Mouse (Mus musculus) midbrain, embryonic 12.5 days (tissue): ENCODE results near the gene Gm20390. TPM values are rescaled to one million over a fixed set of nuclear protein-coding genes. Genes with fewer than 3 reads are reported as not detected.

ENCODE experiments used
- ATAC-seq: fragments of 200-750 bp; cut with Nextera tagmentation; 2 replicates; pipeline ENCODE4 v1.8.0; 2017; ENCODE audit warnings: low read depth, moderate TSS enrichment, moderate library complexity; ENCODE audit not compliant: low FRiP score
- H3K27ac ChIP-seq: fragments of 300-500 bp; sonication (generic); replicated peaks from 2 replicates; pipeline ENCODE4 v1.5.1; 2016; ENCODE audit warnings: mild to moderate bottlenecking
- H3K27me3 ChIP-seq: fragments of 300-500 bp; sonication (generic); 2 replicates; pipeline ENCODE4 v1.6.1; 2016; ENCODE audit warnings: mild to moderate bottlenecking
- H3K36me3 ChIP-seq: fragments of 300-500 bp; sonication (generic); 2 replicates; pipeline ENCODE4 v1.6.1; 2016
- H3K4me1 ChIP-seq: fragments of 300-500 bp; sonication (generic); 2 replicates; pipeline ENCODE4 v1.6.1; 2016
- H3K4me2 ChIP-seq: fragments of 300-500 bp; sonication (generic); replicated peaks from 2 replicates; pipeline ENCODE4 v1.6.1; 2016; ENCODE audit warnings: mild to moderate bottlenecking, moderate library complexity
- H3K4me3 ChIP-seq: fragments of 300-500 bp; sonication (generic); 2 replicates; pipeline ENCODE4 v1.5.1; 2016; ENCODE audit warnings: mild to moderate bottlenecking
- H3K9ac ChIP-seq: fragments of 300-500 bp; sonication (generic); replicated peaks from 2 replicates; pipeline ENCODE4 v1.6.1; 2016; ENCODE audit warnings: mild to moderate bottlenecking, moderate library complexity
- H3K9me3 ChIP-seq: fragments of 300-500 bp; sonication (generic); 2 replicates; pipeline ENCODE4 v1.6.1; 2016; ENCODE audit warnings: mild to moderate bottlenecking
- WGBS: fragments of 180-500 bp; shearing (Covaris S2); methylation state at CpG from one replicate; pipeline ENCODE4 v1.1.7; 2016; 5-methylcytosine and 5-hydroxymethylcytosine counted together
- polyA plus RNA-seq: library from polyadenylated mRNA; unstranded; fragments of >200 nt; fragmentation: Nextera tagmentation; extraction: Ambion mirVana; gene quantifications from 2 replicates; pipeline ENCODE4 v1.2.1, GENCODE M21; 2016

The Gm20390 gene
- polyA plus RNA-seq, 1 experiment from 2014 or later: 352 TPM

DNA sequence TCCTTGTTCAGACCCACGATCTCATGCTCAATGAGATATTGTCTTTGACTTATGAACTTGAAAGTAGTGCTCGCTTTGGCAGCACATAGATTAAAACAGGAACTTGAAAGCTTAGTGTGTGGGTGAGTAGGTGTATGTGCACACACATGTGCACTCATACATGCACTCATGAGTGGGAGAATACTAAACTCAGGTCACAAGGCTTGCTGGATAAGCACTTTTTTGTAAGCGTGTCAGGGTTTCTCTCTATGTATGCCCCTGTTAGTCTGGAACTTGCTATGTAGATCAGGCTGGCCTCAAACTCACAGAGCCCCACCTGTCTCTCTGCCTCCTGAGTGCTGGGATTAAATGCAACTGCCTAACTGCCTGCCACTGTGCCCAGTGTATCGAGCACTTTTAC, 18.9 kb upstream of the Gm20390 start:
- Histone ChIP-seq H3K36me3 (no peaks in the 10 kb centered on the region), H3K4me1 (no peaks in the 10 kb centered on the region), H3K4me2 (no peak overlapping the region), H3K27me3 (peaks cover 3% of the 10 kb centered on the region; the same call in 1 of the 2 replicates), H3K9ac (no peak overlapping the region), H3K9me3 (no peaks in the 10 kb centered on the region), H3K4me3 (no peak overlapping the region), H3K27ac (no peak overlapping the region)
- WGBS: 81% methylated on average over 4 of the region's 4 CpGs
- ATAC-seq: no peak

DNA sequence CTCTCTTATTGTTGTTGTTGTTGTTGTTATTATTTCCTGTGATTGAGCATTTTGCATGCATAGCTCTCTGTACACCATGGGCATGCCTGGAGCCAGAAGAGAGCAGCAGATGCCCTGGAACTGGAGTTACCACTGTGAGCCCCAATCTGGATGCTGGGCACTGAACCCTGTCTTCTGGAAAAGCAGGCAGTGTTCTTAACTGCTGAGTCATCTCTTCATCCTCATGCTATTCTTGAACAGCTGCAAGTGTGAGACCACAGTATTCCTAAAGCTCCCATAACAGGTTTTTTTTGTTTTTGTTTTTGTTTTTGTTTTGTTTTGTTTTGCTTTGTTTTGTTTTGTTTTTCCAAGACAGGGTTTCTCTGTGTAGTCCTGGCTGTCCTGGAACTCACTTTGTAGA, 18.2 kb upstream of the Gm20390 start:
- Histone ChIP-seq H3K27ac (no peak overlapping the region), H3K9ac (no peak overlapping the region), H3K4me1 (no peaks in the 10 kb centered on the region), H3K27me3 (peaks cover 3% of the 10 kb centered on the region; the same call in 1 of the 2 replicates), H3K4me3 (no peak overlapping the region), H3K9me3 (no peaks in the 10 kb centered on the region), H3K4me2 (no peak overlapping the region), H3K36me3 (no peaks in the 10 kb centered on the region)
- no peak for ATAC-seq

DNA sequence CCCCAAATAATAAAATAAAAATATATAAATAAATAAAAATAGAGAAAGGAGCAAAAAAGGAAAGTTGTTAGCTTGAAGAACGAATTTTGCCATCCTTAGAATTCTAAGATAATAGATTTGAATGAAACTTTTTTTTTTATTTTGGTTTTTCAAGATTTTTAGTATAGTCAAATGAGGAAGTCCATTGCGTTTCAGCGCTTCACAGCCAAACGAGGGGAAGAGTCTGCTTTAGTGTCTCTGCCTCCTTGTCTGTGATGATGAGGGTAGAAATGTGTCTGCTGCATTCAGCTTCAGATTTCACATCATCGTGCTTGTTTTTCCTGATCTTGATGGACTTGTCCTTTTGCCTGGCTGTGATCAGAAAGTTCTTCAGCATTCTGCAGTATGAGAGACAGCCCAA, 17.2 kb upstream of the Gm20390 start:
- Histone ChIP-seq H3K4me1 (no peaks in the 10 kb centered on the region), H3K9ac (no peak overlapping the region), H3K27me3 (peaks cover 3% of the 10 kb centered on the region; the same call in 1 of the 2 replicates), H3K36me3 (no peaks in the 10 kb centered on the region), H3K4me2 (no peak overlapping the region), H3K4me3 (no peak overlapping the region), H3K9me3 (no peaks in the 10 kb centered on the region), H3K27ac (no peak overlapping the region)
- ATAC-seq: no peak
- 94% methylated on average over 5 of the region's 5 CpGs for WGBS

DNA sequence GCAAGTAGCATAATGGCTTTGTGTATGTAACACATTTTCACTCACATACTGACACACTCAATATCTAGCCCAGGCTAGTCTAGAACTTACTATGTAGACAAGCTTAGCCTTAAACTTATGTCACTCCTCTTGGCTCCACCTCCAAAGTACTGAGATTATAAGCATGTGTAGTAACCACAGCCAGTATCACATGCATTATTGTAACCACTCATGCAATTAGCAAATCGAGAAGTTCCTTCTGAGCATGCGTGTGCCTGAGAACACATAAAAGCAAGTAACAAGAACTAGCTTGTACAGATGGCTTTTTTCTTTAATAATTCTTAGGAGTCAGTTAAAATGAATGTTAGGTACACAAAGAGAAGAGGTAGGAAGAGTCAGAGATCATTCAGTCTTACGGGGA, 16.5 kb upstream of the Gm20390 start:
- Histone ChIP-seq H3K4me1 (no peaks in the 10 kb centered on the region), H3K4me2 (no peak overlapping the region), H3K9ac (no peak overlapping the region), H3K4me3 (no peak overlapping the region), H3K27ac (no peak overlapping the region), H3K36me3 (no peaks in the 10 kb centered on the region), H3K9me3 (no peaks in the 10 kb centered on the region), H3K27me3 (peaks cover 3% of the 10 kb centered on the region; the same call in 1 of the 2 replicates)
- WGBS: 89% methylated on average over 3 of the region's 3 CpGs
- ATAC-seq: no peak

- no peak for ATAC-seq
- H3K4me1 ChIP-seq: no peaks in the 10 kb centered on the region
- H3K9ac ChIP-seq: no peak overlapping the region
- 74% methylated on average over 6 of the region's 6 CpGs for WGBS
- H3K27ac ChIP-seq: no peak overlapping the region
- no peak overlapping the region for H3K4me3 ChIP-seq
- H3K36me3 ChIP-seq: no peaks in the 10 kb centered on the region
- H3K27me3 ChIP-seq: peaks cover 3% of the 10 kb centered on the region; the same call in 1 of the 2 replicates
- H3K9me3 ChIP-seq: no peaks in the 10 kb centered on the region
- no peak overlapping the region for H3K4me2 ChIP-seq
Observed at GRCm38 (mm10) chr11:93979502-93980049, 11.5 kb upstream of the Gm20390 start.

- no peak for ATAC-seq
- WGBS: 90% methylated on average over 5 of the region's 5 CpGs
Observed at GRCm38 (mm10) chr11:93972951-93973350, 4.9 kb upstream of the Gm20390 start.

DNA sequence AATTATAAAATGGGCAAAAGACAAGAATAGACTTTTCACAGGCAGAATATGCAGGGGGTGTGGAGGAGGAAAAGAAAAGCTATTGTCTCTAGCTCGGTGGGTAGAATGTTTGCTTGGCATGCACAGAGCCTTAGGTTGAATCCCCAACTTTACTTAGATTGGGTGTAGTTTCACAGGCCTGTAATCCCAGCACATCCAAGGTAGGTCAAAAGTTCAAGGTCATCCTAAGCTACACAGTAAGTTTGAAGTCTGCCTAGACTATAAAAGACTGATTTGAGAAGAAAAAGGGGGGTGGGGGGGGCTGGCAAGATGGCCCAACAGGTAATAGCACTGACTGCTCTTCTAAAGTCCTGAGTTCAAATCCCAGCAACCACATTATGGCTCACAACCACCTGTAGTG, 1.7 kb upstream of the Gm20390 start:
- ATAC-seq: no peak
- Histone ChIP-seq H3K9ac (no peak overlapping the region), H3K4me2 (no peak overlapping the region), H3K27me3 (no peaks in the 10 kb centered on the region), H3K36me3 (peaks cover 13% of the 10 kb centered on the region), H3K9me3 (no peaks in the 10 kb centered on the region), H3K4me1 (peaks cover 15% of the 10 kb centered on the region), H3K27ac (no peak overlapping the region), H3K4me3 (no peak overlapping the region)
- 55% methylated on average over 1 of the region's 1 CpGs for WGBS

More at GRCm38 (mm10) chr11:93972951-93973350, 4.9 kb upstream of the Gm20390 start:
- H3K4me1 ChIP-seq: peaks cover 7% of the 10 kb centered on the region
- H3K27me3 ChIP-seq: no peaks in the 10 kb centered on the region
- H3K27ac ChIP-seq: no peak overlapping the region
- no peaks in the 10 kb centered on the region for H3K9me3 ChIP-seq
- no peak overlapping the region for H3K4me2 ChIP-seq
- H3K9ac ChIP-seq: no peak overlapping the region
- no peaks in the 10 kb centered on the region for H3K36me3 ChIP-seq
- H3K4me3 ChIP-seq: no peak overlapping the region

DNA sequence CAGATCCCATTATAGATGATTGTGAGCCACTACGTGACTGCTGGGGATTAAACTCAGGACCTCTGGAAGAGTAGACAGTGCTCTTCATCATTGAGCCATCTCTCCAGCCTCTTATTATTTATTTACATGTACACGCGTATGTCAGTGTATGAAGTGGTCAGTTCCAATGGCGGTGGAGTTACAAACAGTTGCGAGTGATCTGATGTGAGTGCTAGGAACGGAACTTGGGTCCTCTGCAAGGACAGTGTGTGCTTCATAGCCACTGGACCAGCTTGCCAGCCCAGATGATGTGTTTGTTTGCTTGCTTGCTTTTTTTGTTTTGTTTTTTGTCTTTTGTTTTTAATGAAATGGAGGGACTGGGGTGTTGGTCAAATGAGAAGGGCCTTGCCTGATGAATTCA, 1.1 kb upstream of the Gm20390 start:
- Histone ChIP-seq H3K4me1 (peaks cover 15% of the 10 kb centered on the region), H3K36me3 (peaks cover 17% of the 10 kb centered on the region), H3K9ac (no peak overlapping the region), H3K4me2 (no peak overlapping the region), H3K27ac (no peak overlapping the region), H3K9me3 (no peaks in the 10 kb centered on the region), H3K27me3 (no peaks in the 10 kb centered on the region), H3K4me3 (no peak overlapping the region)
- WGBS: 94% methylated on average over 6 of the region's 6 CpGs
- no peak for ATAC-seq

DNA sequence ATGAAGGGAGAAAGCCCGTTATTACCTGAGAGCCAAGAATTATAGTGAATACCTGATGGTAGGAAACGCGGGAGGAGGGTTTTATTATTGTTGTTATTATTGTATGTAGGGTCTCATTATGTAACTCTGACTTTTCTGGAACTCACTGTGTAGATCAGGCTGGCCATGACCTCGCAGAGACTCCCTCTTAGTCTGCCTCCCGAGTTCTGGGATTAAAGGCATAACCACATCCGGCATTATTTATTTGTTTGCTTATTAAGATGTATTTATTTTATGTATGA, 695 bp upstream of the Gm20390 start:
- Histone ChIP-seq H3K9ac (peak overlapping the region; percentile 69; the same call in 1 of the 2 replicates), H3K4me3 (peak overlapping the region; percentile 70), H3K36me3 (peaks cover 21% of the 10 kb centered on the region), H3K27ac (0 out of 2 replicates have a peak overlapping the region, but pooled peaks have one; percentile 72), H3K27me3 (no peaks in the 10 kb centered on the region), H3K9me3 (no peaks in the 10 kb centered on the region), H3K4me2 (peak overlapping the region; percentile 84), H3K4me1 (peaks cover 15% of the 10 kb centered on the region)
- ATAC-seq: peak; percentile 25; the same call in 1 of the 2 replicates
- 48% methylated on average over 6 of the region's 6 CpGs for WGBS

DNA sequence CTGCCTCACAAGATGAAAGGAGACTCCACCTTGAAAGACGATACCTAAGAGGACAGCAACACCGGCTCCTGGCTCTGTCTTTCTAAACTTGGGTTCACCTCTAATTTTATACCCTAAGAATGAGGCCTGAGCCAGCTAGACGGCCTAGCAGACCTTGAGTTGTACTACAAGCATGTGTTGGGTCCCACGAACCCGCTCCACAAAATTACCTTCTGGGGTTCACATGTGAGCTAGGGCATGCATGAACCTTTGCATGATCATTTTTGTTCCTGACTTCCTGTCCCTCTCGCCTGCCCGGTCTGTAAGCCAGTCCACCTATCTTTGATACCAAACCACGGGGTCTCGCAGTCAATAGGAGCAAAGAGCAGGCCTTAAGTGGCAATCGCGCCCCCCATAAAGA, 712 bp downstream of the Gm20390 start:
- ATAC-seq: no peak
- H3K4me3 ChIP-seq: peak overlapping the region; percentile 70
- no peaks in the 10 kb centered on the region for H3K9me3 ChIP-seq
- peak overlapping the region; percentile 69 for H3K9ac ChIP-seq
- peaks cover 34% of the 10 kb centered on the region for H3K36me3 ChIP-seq
- peaks cover 15% of the 10 kb centered on the region for H3K4me1 ChIP-seq
- peak overlapping the region; percentile 84 for H3K4me2 ChIP-seq
- WGBS: 7% methylated on average over 11 of the region's 11 CpGs
- H3K27ac ChIP-seq: peak overlapping the region; percentile 72
- H3K27me3 ChIP-seq: no peaks in the 10 kb centered on the region

DNA sequence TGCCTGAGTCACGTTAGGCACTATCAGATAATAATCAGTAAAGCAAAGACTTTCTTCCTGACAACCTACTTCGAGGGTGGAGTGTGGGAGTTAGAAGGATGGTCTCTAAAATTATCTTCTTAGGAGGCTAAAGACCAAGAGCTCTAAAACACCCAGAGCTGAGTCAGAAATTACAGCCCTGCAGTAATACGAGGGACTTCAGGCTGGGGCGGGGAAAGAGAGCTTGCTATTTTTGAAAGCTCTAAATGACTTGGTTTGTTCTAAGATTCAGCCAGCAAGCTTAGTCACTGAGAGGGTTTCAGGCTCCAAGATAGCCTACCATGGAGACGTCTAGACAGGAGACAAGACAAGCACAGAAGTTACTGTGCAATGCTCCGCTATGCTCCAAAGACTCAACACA, 2.7 kb downstream of the Gm20390 start:
- no peak overlapping the region for H3K9ac ChIP-seq
- no peak overlapping the region for H3K4me3 ChIP-seq
- no peak for ATAC-seq
- no peaks in the 10 kb centered on the region for H3K27me3 ChIP-seq
- H3K9me3 ChIP-seq: no peaks in the 10 kb centered on the region
- H3K4me1 ChIP-seq: peaks cover 15% of the 10 kb centered on the region
- no peak overlapping the region for H3K4me2 ChIP-seq
- 94% methylated on average over 6 of the region's 6 CpGs for whole genome bisulfite sequencing
- no peak overlapping the region for H3K27ac ChIP-seq
- peaks cover 51% of the 10 kb centered on the region for H3K36me3 ChIP-seq

DNA sequence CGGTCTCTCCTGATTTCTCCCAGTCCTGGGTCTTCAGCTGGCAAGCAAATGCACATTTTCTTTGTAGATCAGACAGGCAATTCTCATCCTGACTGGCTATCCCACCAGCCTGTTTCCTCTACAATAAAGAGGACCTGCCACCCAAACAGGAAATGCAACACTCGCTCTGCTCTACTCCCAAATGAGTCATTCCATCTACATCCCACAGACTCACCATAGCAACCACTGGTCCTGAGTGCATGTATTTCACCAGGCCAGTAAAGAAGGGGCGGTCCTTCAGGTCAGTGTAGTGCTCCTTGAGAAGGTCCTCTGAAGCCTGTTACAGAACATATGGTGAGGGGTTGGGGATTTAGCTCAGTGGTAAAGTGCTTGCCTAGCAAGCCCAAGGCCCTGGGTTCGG, 5.1 kb downstream of the Gm20390 start:
- no peak overlapping the region for H3K27ac ChIP-seq
- H3K36me3 ChIP-seq: peaks cover 73% of the 10 kb centered on the region
- ATAC-seq: no peak
- no peaks in the 10 kb centered on the region for H3K9me3 ChIP-seq
- H3K4me3 ChIP-seq: no peak overlapping the region
- WGBS: 83% methylated on average over 4 of the region's 4 CpGs
- H3K4me1 ChIP-seq: peaks cover 8% of the 10 kb centered on the region
- H3K27me3 ChIP-seq: no peaks in the 10 kb centered on the region
- H3K4me2 ChIP-seq: no peak overlapping the region
- no peak overlapping the region for H3K9ac ChIP-seq

- no peak for ATAC-seq
- H3K4me3 ChIP-seq: no peak overlapping the region
- H3K9me3 ChIP-seq: no peaks in the 10 kb centered on the region
- no peak overlapping the region for H3K4me2 ChIP-seq
- 96% methylated on average over 6 of the region's 6 CpGs for WGBS
- H3K27me3 ChIP-seq: no peaks in the 10 kb centered on the region
- H3K9ac ChIP-seq: no peak overlapping the region
- peaks cover 79% of the 10 kb centered on the region for H3K36me3 ChIP-seq
- peaks cover 3% of the 10 kb centered on the region for H3K4me1 ChIP-seq
- H3K27ac ChIP-seq: no peak overlapping the region
Observed at GRCm38 (mm10) chr11:93961482-93961881, 6.6 kb downstream of the Gm20390 start.
